Mouse (Mus musculus) C2C12 (cell line): Measurements from ENCODE around the gene Zfp503. TPM values are rescaled to one million over a fixed set of nuclear protein-coding genes. Genes with fewer than 3 reads are reported as not detected.

Experiments
- H3K27me3 ChIP-seq: one replicate; pipeline ENCODE4 v1.6.1; 2011; ENCODE audit not compliant: control insufficient read depth, insufficient read depth, insufficient read length
- H3K36me3 ChIP-seq: one replicate; pipeline ENCODE4 v1.6.1; 2011; ENCODE audit not compliant: control insufficient read depth, insufficient read depth
- H3K4me3 ChIP-seq: one replicate; pipeline ENCODE4 v1.5.1; 2011; ENCODE audit warnings: mild to moderate bottlenecking, control low read depth; ENCODE audit not compliant: poor library complexity, insufficient read depth, severe bottlenecking
- H3K79me2 ChIP-seq: one replicate; pipeline ENCODE4 v1.6.1; 2011; ENCODE audit not compliant: control insufficient read depth, insufficient read depth
- H3K79me3 ChIP-seq: one replicate; pipeline ENCODE4 v1.6.1; 2011; ENCODE audit warnings: low read depth, control low read depth
- H3ac ChIP-seq: one replicate; pipeline ENCODE3; 2011; ENCODE audit warnings: low read depth; ENCODE audit not compliant: control insufficient read depth, insufficient read length
- CEBPB ChIP-seq: IDR thresholded peaks from one replicate; pipeline ENCODE4 v1.6.1; 2011; ENCODE audit warnings: low read depth, mild to moderate bottlenecking, control low read depth, moderate library complexity
- CTCF ChIP-seq: IDR thresholded peaks from one replicate; pipeline ENCODE4 v1.5.1; 2011; ENCODE audit not compliant: control insufficient read depth, insufficient read depth, insufficient read length
- FOSL1 ChIP-seq: IDR thresholded peaks from one replicate; pipeline ENCODE4 v1.8.0; 2011; ENCODE audit warnings: mild to moderate bottlenecking, low read length; ENCODE audit not compliant: poor library complexity, insufficient read depth, severe bottlenecking
- MAX ChIP-seq: IDR thresholded peaks from one replicate; pipeline ENCODE4 v1.6.1; 2011; ENCODE audit warnings: mild to moderate bottlenecking, control low read depth
- MYOD1 ChIP-seq: IDR thresholded peaks from one replicate; pipeline ENCODE4 v1.6.1; 2011; ENCODE audit warnings: low read depth; ENCODE audit not compliant: control insufficient read depth, insufficient read length
- MYOG ChIP-seq: IDR thresholded peaks from one replicate; pipeline ENCODE4 v1.6.1; 2011; ENCODE audit not compliant: control insufficient read depth, insufficient read length; ENCODE audit errors: extremely low read depth
- USF1 ChIP-seq: IDR thresholded peaks from one replicate; pipeline ENCODE4 v1.6.1; 2011; ENCODE audit warnings: low read depth, mild to moderate bottlenecking, control low read depth, moderate library complexity
- polyA plus RNA-seq: library from polyadenylated mRNA; unstranded; fragments of >200 nt; fragmentation: generic; extraction: Trizol; gene quantifications from one replicate; pipeline ENCODE4 v1.2.1, GENCODE M21; 2012; ENCODE audit warnings: missing spikeins

Zfp503 gene
- polyA plus RNA-seq, 1 experiment: 5.3 TPM

DNA sequence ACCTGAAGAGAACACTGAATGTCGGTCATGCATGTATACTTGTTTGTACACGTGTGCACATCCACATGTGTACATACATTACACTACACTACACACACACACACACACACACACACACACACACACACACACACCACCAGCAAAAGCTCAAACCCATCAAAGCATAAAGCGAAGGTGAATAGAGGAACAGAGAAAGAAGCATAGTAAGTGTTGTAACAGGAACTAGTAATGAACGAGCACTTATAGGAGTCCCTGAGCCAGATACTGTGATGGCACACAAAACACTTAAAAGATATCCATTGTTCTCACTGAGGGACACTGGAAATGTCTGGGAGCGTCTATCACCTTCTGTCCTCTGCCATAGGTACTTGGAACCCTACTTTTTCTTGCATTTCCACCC, 24.9 kb upstream of the Zfp503 start:
- H3ac ChIP-seq: no peak overlapping the region
- peaks cover 18% of the 10 kb centered on the region for H3K27me3 ChIP-seq
- H3K79me3 ChIP-seq: no peaks in the 10 kb centered on the region
- TF ChIP-seq MYOD1 (no peak), CEBPB (no peak), MAX (no peak), MYOG (no peak), CTCF (no peak), FOSL1 (no peak), USF1 (no peak)
- H3K79me2 ChIP-seq: no peaks in the 10 kb centered on the region
- no peaks in the 10 kb centered on the region for H3K36me3 ChIP-seq
- H3K4me3 ChIP-seq: no peak overlapping the region

DNA sequence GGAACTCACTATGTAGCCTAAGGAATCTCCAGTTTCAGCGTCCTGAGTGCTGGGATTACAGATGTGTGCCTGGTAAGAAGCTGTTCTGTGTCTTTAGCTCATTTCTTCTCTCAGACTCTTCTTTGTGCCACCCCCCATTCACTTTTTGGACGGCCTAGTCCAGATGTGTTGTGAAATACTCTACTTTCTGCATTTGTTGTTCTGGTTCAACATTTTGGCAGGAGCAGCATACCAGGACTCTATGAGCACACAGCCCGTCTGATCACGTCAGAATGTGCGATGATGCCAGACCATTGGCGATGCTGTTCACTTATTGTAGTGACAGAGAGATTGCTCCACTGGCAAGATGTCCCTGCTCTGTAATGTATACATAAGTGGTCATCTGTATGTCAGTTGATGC, 17.6 kb upstream of the Zfp503 start:
- H3K4me3 ChIP-seq: no peak overlapping the region
- H3K36me3 ChIP-seq: no peaks in the 10 kb centered on the region
- peaks cover 7% of the 10 kb centered on the region for H3K27me3 ChIP-seq
- no peaks in the 10 kb centered on the region for H3K79me3 ChIP-seq
- TF ChIP-seq CTCF (no peak), MYOD1 (no peak), FOSL1 (no peak), MYOG (no peak), MAX (no peak), CEBPB (no peak), USF1 (no peak)
- no peaks in the 10 kb centered on the region for H3K79me2 ChIP-seq
- H3ac ChIP-seq: no peak overlapping the region

DNA sequence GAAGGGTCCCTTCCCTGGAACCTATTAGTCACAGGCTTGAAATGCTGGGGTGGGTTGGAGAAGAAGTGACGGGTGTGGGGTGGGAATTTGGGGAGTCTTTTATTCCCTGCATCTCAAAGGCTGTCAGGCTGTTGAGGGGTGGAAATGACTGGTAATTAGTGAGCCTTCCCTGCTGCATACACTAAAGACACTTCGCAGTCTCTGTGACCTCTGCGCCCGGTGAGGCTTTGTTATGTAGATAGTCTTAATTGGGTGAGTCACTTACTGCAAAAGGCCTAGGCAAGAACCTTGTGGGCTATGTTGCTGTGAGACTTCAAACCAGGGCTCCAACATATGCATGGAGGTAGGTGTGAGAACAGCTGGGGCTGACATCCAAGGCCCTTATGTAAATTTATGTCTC, 15.5 kb upstream of the Zfp503 start:
- Histone ChIP-seq H3K36me3 (no peaks in the 10 kb centered on the region), H3ac (no peak overlapping the region), H3K4me3 (no peak overlapping the region), H3K79me2 (no peaks in the 10 kb centered on the region), H3K27me3 (no peaks in the 10 kb centered on the region), H3K79me3 (no peaks in the 10 kb centered on the region)
- no peak for TF ChIP-seq FOSL1
- no peak for TF ChIP-seq MAX
- TF ChIP-seq MYOD1: no peak
- TF ChIP-seq USF1: no peak
- no peak for TF ChIP-seq CTCF
- TF ChIP-seq CEBPB: no peak
- no peak for TF ChIP-seq MYOG

DNA sequence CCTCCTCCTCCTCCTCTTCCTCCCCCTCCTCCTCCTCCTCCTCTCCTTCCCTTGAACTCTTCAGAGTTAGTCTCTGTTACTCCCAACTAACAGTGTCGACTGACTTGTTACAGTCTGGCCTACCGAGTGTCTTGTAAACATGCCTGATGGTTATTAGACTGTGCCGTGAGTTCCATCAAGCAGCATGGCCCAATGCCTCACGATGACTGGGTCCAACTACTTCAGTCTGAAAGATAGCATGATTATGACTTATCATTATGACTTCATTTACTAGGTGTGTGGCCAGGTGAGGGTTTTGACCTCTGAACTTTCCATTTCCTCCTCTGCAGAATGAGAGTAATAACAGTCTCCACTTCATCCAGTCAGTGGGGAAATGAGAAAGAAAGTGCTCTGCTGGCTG, 14.2 kb upstream of the Zfp503 start:
- H3K79me3 ChIP-seq: no peaks in the 10 kb centered on the region
- TF ChIP-seq MAX (no peak), FOSL1 (no peak), CEBPB (no peak), MYOG (no peak), MYOD1 (no peak), CTCF (no peak), USF1 (no peak)
- no peaks in the 10 kb centered on the region for H3K79me2 ChIP-seq
- no peak overlapping the region for H3K4me3 ChIP-seq
- no peaks in the 10 kb centered on the region for H3K36me3 ChIP-seq
- no peaks in the 10 kb centered on the region for H3K27me3 ChIP-seq
- H3ac ChIP-seq: no peak overlapping the region

DNA sequence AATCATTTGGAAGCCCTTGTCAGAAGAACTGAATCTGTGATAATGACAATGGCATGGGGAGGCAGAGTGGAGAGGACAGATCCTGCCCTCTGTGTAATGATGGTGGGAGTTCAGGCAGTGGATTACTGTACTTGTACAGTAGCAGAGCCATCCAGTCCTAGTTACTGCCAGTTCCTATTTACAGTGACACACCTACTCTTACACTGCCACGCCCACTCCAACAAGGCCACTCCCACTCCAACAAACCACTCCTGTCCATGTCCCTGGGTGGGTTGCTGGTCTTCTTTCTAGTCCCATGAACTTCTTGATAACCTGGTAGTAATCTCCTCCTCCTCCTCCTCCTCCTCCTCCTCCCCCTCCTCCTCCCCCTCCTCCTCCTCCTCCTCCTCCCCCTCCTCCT, 13.8 kb upstream of the Zfp503 start:
- no peak overlapping the region for H3ac ChIP-seq
- H3K4me3 ChIP-seq: no peak overlapping the region
- no peaks in the 10 kb centered on the region for H3K36me3 ChIP-seq
- TF ChIP-seq CTCF (no peak), MYOD1 (no peak), CEBPB (no peak), FOSL1 (no peak), MYOG (no peak), MAX (no peak), USF1 (no peak)
- no peaks in the 10 kb centered on the region for H3K79me2 ChIP-seq
- H3K27me3 ChIP-seq: no peaks in the 10 kb centered on the region
- no peaks in the 10 kb centered on the region for H3K79me3 ChIP-seq

DNA sequence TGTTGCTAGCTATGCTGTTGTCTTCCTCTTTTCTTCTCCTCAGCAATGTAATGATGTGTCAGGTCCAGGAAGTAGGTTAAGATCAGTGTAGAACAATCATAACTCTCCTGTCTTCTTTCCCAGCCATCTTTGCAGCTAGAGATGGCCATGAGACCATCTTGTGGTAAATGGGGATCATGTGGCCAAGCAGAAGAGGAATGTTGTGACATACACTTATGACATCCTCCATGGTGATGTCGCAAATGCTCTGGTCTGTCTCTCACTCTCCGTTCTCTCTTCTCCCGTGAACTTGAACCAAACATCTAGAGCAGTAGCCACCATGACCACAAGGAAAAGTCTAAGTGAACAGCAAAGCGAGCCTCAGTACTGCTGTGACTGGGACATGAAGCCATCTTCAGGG, 10.2 kb upstream of the Zfp503 start:
- Histone ChIP-seq H3K4me3 (no peak overlapping the region), H3ac (no peak overlapping the region), H3K79me3 (no peaks in the 10 kb centered on the region), H3K27me3 (no peaks in the 10 kb centered on the region), H3K79me2 (no peaks in the 10 kb centered on the region), H3K36me3 (no peaks in the 10 kb centered on the region)
- TF ChIP-seq FOSL1: no peak
- no peak for TF ChIP-seq CEBPB
- no peak for TF ChIP-seq CTCF
- no peak for TF ChIP-seq MYOG
- no peak for TF ChIP-seq USF1
- TF ChIP-seq MAX: no peak
- no peak for TF ChIP-seq MYOD1
